Mouse (Mus musculus) lung, postnatal 36 days (tissue): Measurements from ENCODE around the gene Map1lc3b.
"Not testable (repeated sequence)": the region's sequence is repeated elsewhere in the genome, so short reads cannot be mapped to it uniquely, and the experiment has no call there.

Experiments
- DNase-seq: peaks from one replicate; pipeline ENCODE4 v3.0.0; 2022; ENCODE audit warnings: mixed read lengths

The Map1lc3b gene

DNA sequence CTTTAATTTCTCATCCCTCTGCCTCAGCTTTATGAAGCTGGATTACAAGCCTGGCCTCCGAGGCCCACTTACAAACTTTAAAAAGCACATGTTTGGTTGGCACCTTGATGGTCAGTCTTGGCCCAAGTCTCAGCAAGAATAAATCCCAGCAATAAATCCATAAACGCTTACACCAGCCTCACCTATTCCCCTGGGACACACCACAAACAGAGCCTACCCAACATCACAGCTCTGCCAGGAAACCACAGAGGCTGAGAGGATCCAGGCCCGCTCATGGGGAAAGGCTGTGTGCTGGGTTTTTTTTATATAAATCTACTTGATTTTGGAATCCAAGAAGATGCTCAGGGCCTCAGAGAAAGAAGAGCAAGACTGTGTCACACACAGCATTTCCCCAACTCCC is 14.5 kb upstream of the Map1lc3b start:
- DNase-seq, result no peak

DNA sequence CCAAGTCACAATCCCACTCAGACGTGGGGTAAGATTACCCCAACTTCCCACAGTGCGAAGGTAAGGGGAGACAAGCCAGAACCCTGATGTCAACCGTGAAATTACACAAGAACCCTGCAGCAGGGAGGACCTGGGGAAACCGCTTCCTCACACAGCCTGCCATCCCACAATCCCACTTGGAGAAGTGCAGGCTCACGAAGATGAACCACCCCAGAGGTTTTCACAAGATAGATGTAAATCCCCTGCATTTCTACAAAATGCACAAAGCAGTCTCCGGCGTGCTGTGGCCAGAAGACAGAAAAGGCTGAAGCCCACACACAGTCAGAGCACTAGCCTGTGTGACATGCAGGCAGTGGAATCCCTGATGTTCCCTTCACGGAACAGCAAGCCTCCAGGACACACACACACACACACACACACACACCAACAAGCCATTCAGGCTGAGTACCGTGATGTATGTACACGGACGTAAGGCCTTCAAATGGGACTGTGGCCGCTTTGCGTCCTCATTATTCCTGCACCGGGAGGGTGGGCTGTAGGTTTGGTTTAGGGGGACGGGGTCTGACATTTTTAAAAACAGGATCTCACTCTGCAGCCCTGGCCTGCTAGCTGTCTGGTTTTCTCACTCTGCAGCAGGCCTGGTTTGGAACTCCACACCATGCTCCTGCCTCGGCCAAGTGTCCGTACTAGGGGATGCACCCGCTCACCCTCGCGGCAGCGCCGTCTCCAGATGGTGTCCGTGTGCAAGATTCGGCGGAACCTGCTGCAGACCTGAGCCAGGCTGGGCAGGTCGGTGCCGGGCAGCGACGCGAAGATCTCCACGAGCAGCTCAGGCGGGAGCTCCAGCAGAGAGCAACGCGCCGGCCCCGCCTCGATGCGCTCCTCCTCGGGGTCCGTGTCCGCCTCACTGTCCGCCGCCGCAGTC is 12.1 kb upstream of the Map1lc3b start:
- DNase-seq, result peak; percentile 21

DNA sequence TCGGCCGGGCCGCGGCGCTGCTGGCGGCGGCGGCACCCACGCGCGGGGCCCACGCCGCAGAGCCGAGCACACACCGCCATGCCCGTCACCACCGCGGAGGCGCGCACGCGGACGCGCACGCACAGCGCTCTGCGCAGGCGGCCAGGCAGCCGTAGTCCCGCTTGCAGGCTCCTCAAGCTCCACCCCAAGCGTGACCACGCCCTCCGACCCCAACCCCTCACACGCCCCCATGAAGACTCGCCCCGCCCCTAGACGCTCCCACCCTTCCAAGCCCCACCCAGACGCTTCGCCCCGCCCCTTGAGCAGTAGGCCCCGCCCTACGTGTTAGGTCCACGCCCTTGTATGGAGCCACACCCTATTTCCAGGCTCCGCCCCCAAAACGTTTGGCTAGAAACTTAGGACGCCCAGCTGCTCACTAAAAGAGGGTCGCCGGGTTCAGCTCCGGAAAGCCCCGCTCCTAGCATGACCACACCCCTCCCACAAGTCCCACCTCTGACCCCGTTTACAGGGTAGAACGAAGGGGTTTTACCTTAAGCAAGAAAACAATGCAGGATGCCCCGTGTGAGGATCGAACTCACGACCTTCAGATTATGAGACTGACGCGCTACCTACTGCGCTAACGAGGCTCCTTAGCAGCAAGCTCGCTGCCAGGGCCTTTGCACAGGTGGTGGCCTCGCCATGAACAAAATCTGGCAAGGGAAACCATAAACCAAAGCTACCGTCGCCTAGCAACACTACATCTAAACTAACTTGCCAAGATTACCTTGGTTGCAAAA is 11.3 kb upstream of the Map1lc3b start, which contains the start of gene Fbxo31:
TSS of gene Fbxo31 (minus strand) at position 131 of the 776 bp plus-strand sequence.
- peak; percentile 94 for DNase-seq

DNA sequence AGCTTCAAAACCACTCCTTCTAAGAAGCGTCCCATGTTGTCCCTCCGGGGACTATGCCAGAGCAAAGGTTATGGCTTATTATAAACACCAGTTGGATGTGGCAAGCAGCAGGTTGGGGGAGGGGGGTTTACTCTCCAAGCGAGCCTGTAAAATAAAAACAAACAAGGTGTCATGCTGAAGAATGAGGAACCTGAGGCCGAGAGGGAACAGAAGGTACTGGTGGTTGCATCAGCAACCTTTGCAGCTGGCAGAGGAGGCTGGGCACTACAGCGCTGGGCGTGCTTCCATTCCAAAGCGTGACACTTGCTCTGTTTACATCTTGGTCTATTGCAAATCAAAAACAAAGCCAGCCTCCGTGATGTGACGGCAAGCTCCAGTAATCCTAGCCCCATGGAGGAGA is 9.7 kb upstream of the Map1lc3b start:
- DNase-seq, result peak; percentile 83

DNA sequence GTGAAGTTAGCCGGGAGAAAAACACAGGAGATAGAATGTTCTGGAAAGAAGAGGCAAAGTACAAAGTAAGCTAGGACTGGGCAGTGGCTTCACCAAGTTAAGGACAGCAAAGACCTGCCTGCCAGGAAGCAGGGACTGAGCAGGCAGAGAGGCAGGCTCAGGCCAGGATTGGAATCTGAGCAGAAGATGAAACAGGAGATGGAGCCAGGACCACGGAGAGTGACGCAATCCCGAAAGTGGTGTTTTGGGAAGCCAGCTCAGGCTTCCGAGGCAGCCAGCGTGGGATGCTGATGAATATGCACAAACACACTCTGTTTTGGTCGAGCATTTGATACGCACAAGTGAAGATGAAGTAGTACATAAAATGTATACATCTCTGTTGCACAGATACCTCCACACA is 6.5 kb upstream of the Map1lc3b start:
- DNase-seq, result peak; percentile 62

DNA sequence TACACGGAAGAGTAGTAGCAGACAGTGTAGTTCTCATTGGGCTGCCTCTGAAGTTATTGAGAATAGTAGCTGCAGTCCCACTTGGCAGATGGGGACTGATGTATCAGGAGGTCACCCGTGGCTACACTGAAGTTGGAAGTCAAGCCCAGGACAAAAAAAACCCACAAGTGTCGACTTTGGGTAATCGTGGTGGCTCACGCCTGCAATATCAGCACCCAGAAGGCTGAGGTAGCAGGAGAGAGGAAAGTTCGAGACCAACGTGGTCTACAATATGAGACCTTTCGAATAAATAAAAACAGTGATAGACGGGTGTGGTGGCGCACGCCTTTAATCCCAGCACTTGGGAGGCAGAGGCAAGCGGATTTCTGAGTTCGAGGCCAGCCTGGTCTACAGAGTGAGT is 5.4 kb upstream of the Map1lc3b start:
- no peak for DNase-seq

DNA sequence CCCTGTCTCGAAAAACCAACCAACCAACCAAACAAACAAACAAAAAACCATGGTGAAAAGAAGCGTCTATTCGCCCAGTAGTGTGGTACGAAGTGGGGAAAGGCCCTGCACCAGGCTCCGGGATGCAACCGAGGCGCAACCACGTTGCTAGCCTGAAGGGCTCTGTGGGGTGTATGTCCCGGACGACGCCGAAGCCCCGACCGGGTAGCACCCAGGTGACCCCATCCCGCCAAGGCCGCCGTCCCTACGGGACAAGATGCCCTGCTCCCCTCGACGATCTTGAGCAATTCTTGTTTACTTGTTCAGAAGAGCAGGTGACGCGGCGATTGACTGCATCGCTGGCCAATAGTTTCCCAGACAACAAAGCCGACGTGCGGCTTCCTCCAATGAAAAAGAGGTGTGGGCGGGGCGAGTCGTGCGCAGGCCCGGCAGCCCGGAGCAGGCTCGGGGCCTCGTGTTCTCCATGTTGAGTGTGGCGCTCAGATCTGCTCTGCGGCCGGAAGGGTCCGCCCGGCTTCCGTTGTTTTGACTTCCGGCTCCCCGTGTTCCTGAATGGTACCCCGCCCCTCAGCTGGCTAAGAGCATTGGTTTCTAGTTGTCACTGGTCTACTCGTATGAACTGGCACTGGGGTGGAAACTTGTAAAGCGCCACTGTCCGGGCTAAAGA is 4.9 kb upstream of the Map1lc3b start:
- peak; percentile 100 for DNase-seq

DNA sequence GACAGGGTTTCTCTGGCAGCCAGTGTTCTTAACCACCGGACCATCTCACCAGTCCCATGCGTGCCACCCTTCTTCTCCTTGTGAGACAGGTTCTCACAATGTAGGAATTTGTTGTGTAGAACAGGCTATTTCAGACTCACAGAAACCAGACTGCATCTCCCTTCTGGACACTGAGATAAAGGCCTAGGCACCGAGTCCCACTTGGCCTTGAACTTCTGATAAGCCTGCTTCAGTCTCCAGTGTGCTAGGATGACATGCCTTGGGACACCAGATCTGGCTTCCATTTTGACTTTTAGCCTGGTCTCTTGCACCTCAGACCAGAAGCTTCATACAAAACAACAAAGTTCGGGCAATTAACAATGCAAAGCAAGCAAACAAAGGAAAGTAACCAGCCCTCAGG is 1.4 kb upstream of the Map1lc3b start:
- no peak for DNase-seq

DNA sequence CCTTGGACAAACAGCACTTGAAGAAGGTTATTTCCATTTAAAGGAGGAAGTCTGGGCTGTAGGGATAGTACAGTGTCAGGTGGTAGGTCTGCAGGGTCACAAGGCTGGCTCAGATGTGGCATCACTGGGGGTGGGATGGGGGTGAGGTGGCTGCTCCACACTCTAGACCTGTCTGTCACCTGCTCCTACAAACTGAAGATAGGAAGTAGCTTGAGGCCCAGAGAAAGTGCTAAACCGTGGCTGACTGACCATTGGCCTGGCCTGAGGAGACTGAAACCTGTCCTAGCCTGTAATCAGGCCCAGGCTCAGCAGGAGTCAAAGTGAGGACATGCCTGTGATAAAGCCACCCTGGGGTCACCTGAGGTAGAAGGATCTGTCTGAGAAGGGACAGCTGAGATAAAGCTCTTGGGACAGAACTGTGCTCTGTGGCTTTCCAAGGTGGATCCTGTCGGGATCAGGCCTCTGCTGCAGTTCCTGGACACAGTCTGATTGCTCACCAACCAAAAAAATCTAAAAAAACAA is 895 bp upstream of the Map1lc3b start:
- no peak for DNase-seq

DNA sequence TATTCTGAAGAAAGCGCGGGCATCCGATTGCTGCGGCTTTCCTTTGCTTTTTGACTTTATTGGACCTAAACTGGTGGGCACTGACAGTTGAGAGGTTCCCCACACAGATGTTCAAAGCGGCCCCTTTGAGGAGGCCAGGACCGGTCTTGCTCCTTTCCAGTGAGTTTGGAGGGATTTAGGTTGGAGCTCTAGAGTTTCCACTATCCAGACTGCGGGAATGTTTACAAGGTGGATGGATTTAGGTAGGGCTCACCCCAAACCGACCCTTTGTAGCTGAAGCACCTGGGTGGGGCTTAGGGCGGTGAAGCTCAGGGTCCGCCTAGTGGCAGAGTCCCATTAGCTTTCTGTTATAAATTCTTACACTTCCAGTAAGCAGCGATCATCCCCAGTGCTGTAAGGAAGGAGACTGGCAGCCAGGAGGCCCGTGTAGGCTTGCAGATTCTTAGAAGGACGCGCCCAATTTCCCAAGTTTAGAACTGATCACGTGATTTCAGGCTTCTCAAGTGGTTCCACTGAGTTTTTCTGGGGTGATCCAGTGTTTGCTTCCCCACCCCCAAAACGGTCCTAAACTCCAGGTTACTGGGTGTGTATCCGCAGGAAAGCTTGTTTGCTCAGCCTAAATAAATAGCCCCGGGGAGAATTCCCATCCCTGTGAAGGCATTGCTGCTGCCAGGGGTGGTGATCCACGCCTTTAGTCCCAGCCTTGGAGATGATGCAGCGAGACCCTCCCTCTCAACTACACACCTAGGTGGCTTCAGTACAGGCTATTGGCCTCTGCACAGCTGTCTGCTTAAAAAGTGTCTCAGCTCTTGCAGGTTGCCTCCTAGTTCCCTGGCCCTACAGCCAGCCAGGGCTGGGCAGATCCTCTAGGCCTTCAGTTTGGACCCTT is 1.3 kb downstream of the Map1lc3b start:
- peak; percentile 78 for DNase-seq

DNA sequence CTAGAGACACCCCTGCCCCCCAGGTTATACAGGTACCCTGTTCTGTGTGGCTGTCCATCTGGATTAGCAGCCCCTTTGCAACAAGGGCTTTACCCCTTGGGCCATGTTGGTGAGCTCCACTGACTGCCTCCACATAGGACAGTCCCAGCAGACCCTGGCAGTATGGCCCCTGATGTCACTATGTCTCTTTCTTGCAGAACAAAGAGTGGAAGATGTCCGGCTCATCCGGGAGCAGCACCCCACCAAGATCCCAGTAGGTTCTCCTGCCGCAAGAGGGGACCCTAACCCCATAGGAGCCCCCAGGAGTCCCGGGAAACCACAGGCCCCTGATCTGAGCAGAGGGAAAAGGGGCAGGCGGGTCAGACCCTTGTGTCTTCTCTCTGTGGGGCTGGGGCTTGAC is 3.1 kb downstream of the Map1lc3b start:
- DNase-seq, result no peak

DNA sequence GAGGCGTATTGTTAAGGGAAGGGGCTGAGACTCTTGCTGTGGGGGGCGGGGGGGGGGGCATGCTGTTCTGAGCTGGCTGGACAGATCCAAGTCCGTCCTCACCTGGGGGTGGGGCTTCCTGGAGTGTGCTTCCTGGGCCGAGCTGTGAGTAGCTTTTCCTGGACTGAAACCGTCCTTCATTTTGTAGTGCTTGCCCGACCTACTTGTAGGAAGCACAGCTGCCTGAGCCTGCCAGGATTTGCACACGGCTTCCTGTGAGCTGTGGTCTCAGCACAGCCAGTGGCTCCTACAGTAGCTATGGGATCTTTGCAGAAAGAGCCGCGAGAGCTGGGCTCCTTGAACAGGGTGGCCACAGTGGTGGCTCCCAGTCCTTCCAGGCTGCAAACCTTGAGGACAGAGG is 3.8 kb downstream of the Map1lc3b start:
- DNase-seq, result peak; percentile 77

DNA sequence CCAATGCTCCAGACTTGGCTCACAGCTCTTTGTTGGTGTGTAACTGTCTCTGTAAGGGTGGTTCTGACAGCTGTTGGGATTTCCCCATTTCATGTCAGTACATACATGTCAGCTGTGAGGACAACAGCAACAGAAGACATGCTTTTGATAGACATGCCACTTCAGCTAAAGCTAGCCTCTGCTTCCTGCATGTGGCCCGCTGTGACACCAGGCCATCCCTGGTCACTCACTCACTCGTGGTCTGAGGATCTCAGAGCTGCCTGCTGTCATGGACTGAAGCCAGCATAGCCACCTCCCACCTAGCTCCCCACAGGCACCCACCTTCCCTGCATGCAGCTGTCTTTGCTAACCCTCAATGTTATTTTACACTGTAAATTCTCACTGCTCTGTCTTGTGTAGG is 7.3 kb downstream of the Map1lc3b start:
- not testable (repeated sequence) for DNase-seq

DNA sequence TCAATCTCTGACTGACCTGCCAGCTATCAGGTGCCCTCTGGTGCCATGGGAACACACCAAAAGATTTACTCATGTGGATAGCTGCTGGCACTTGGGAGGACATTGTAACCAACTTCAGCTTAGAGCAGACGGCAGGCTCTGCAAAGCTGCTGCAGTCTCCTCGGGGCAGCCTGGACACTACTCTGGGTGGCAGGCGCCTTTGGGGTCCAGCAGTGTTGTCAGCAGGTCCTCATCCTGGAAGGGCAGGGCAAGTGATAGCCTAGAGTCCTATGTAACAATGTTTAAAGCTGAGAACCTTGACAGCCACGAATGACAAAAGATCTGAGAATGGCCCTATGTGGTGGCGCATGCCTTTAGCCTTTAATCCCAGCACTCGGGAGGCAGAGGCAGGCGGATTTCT is 8.0 kb downstream of the Map1lc3b start:
- DNase-seq, result no peak

DNA sequence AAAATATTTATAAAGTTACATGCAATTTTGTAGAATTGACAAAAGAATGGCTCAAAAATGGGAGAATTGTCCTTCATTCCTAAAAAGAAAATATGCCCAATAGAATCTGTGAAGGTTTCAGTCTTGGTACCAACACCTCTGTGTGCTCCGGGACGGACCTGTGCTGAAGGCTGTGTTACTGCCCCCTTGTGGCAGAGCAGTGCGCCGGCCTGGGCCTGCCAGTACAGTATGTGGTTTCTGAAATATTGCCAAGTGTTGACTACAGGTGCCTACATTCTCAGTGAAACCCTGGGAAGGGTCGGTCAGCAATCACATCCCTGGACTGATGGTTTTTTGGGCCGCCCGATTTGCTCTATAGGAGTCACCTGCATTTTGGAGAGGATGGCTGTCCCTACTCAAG is 8.7 kb downstream of the Map1lc3b start:
- DNase-seq, result peak; percentile 93

DNA sequence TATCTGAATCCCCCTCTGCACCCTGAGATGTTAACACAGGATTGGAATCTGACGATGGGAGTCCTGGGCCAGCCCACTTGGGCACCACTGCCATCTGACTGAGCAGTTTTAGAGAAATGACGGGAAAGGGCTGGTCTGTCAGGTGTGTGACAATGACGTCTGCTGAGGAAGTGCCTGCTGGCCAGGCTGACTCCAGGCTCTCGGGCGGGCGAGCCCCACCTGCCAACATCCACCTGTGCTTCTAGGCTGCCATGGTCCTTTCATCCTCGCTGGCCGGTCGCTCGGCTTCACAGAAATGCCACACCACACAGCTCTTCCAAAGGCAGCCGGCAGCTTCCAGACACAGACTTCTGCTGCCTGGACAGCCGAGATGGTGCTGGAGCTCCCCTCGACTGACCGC is 9.7 kb downstream of the Map1lc3b start:
- DNase-seq, result no peak

DNA sequence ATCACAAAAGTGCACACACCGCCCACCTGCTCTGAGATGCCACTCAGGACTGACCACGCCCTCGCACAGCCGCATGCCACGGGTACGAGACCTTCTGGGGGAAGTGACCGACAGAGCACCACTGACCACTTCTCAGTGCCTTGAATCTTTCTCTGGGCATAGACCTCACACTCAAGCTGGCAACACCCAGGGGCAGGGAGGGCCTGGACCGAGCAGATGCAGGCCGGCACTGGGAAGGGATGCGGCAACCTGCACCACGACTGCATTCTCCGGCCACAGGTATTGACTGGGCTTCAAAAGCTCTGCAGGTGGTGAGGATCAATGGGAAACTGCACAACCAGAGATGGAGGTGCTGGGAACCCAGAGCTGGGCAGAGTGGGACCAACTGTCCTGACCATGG is 12.2 kb downstream of the Map1lc3b start:
- no peak for DNase-seq

DNA sequence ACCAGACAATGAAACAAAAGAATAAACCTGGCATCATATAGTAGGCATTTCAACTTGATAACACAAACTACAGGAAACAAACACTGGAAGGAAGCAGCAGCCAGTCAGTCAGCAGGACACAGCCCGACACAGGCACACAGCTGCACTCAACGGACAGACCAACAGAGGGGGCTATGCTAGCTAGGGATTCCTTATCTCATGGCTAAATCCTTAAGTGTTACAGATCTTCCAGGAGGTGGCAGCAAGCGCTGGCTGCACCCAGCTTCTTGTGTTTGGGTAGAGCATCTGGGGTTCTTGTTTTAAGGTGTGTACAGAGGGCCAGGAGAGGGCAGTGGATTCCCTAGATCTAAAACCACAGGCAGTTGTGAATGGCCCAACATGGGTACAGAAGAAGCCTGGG is 12.7 kb downstream of the Map1lc3b start:
- peak; percentile 93 for DNase-seq

DNA sequence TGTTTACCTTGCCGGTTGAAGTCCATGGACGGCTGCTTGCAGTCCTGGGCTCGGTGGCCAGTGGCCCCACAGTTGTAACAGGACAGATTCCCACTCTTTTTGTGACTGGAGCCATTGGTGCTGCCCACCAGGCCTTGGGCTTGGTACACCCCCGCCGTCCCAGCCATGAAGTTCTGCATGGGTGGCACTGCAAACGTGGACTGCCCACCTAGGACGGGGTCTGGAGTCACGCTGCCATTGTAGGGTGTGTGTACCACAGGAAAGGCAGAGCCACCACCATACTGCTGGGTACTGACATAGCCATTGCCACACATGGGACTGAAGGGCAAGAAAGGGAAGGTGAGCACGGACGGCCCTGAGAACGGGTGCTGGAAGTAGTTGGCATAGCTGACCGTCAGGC is 13.6 kb downstream of the Map1lc3b start:
- no peak for DNase-seq

DNA sequence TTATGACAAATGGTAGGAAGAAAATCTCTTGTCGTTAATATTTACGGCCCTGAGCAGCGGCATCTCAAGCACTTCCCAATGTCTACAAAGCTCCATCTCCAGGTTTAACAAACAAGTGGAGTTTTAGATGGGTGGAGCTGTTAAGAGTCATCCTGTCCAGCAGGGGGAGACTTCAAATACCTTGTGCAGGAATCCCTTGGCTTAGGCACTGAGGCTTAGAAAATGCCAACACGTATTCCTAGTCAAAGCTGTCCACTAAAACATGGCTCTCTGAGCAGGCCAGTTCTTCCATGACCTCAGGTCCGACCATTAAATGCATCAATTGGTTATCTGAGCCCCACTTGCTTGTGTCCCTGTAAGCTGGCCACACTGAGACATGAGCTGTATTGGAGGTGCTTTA is 17.5 kb downstream of the Map1lc3b start:
- peak; percentile 39 for DNase-seq

DNA sequence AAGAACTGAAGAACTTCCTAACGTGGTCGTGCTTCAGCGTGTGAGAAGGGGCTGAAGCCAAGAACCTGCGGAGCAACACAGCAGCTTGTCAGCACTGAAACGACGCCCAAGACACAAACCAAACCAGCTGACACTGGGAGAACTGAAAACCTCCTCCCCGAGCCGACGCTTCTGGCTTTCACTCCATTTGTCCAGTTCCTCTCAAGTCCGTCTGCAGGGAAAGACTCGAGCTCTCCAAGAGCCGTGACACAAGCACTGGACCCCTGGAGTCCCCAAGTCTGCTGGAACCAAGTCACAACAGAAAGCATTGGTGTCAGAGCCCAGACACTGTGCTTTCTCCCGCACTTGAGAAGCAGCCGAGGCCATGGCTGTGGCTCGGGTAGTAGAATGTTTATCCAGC is 19.1 kb downstream of the Map1lc3b start:
- DNase-seq, result no peak

DNA sequence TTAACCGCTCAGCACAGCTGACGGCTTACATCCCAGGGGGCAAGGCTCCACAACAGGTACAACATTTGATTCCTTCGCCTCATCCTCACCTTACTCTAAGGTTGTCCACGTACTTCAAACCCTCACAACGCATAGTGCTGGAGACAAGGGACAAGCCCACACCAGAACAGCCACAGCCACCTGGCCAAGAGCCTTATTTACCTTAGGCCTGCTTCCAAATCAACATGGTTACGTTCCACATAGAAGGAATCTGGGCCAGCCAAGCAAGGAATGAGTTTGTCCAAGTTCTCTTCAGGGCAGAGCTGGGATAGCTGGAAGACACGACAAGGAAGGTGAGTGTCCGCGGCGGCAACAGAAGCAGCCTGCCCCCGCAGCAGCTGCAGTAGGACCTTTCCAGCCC is 19.8 kb downstream of the Map1lc3b start:
- no peak for DNase-seq
